Mouse (Mus musculus) lung, adult 2 months (tissue): ENCODE results near the gene Dupd1.

Experiments used
- CTCF ChIP-seq: fragments of 200-500 bp; IDR thresholded peaks from 2 replicates; pipeline ENCODE4 v1.5.1; 2011; ENCODE audit warnings: mild to moderate bottlenecking, low read length, control low read depth; ENCODE audit not compliant: insufficient read depth
- POLR2A ChIP-seq: fragments of 200-500 bp; IDR thresholded peaks from 2 replicates; pipeline ENCODE4 v1.6.1; 2011; ENCODE audit warnings: low read depth, mild to moderate bottlenecking, control low read depth, low read length, borderline replicate concordance; ENCODE audit errors: extremely low read depth

DNA sequence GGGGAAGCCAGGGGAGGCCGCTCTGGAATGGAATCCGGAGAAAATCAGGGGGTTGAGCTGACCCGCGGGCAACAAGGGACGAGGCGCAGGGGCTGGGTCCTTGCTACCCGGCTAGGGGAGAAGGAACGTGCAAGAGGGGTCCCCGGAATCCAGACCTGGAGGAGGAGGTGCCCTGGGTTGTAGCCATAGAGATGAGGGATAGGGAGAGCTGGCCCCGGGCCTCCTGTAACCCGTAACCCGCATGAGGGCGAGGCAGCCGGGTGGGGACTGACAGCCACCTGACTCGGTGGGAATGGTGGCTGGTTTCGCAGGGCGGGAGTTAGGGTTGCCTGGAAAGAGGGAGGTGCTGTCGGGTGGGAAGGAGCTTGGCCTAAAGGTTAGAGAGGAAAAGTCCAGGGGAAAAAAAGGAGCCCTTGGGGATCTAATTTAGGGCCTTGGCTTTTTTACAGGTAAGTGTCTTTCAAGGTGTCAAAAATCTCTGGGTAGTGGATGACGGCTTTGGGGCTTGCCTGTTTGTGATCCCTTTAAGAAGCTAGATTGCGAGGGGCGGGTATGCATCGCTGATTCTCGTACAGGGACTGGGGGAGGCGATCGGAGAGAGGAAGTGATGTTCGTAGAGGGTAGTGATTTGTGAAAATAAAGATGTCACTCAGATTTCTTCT is 36.6 kb upstream of the Dupd1 start, which contains the start of gene Dusp13:
- TF ChIP-seq CTCF, result no peak
- no peak for TF ChIP-seq POLR2A
